Mouse (Mus musculus) MEL (cell line): ENCODE results near the gene Nudt9. TPM values are rescaled to one million over a fixed set of nuclear protein-coding genes. Genes with fewer than 3 reads are reported as not detected.

Experiments
- DNase-seq: peaks from one replicate; pipeline ENCODE4 v3.0.0; 2011; ENCODE audit warnings: low read depth, low spot score
- H3K27ac ChIP-seq: 2 replicates; pipeline ENCODE4 v1.5.1; 2012; ENCODE audit warnings: low read depth, mild to moderate bottlenecking, control low read depth, low read length, moderate library complexity; ENCODE audit not compliant: control insufficient read depth
- H3K27me3 ChIP-seq, 2 experiments: fragments of 150-350 bp in 1 of 2; sonication (generic) in 1 of 2; 2 replicates each; pipeline ENCODE4 v1.6.1; 2012; ENCODE audit warnings: low read length in 2 of 2, mild to moderate bottlenecking in 2 of 2, improper control_type of control experiment in 1 of 2, moderate library complexity in 1 of 2; ENCODE audit not compliant: insufficient read depth in 2 of 2, control insufficient read depth in 1 of 2
- H3K36me3 ChIP-seq, 2 experiments: 2 replicates each; pipeline ENCODE4 v1.6.1; 2012 to 2014; ENCODE audit warnings: low read length in 2 of 2, improper control_type of control experiment in 1 of 2, inconsistent platforms in 1 of 2, mild to moderate bottlenecking in 1 of 2; ENCODE audit not compliant: insufficient read depth in 2 of 2, control insufficient read depth in 1 of 2
- H3K4me1 ChIP-seq, 2 experiments: fragments of 150-350 bp in 1 of 2; sonication (generic) in 1 of 2; 2 replicates each; pipeline ENCODE4 v1.6.1; 2012; ENCODE audit warnings: low read length in 2 of 2, improper control_type of control experiment in 1 of 2, mild to moderate bottlenecking in 1 of 2; ENCODE audit not compliant: insufficient read depth in 2 of 2, control insufficient read depth in 1 of 2
- H3K4me3 ChIP-seq, 2 experiments: fragments of 150-350 bp in 1 of 2; sonication (generic) in 1 of 2; 2 replicates each; pipeline ENCODE4 v1.5.1; 2012; ENCODE audit warnings: low read depth in 2 of 2, low read length in 2 of 2, mild to moderate bottlenecking in 2 of 2, moderate library complexity in 2 of 2, control low read depth in 1 of 2, improper control_type of control experiment in 1 of 2; ENCODE audit not compliant: control insufficient read depth in 1 of 2, insufficient read depth in 1 of 2
- H3K79me2 ChIP-seq: 2 replicates; pipeline ENCODE4 v1.6.1; 2012; ENCODE audit warnings: mild to moderate bottlenecking, low read length, moderate library complexity; ENCODE audit not compliant: control insufficient read depth, poor library complexity, insufficient read depth
- H3K9ac ChIP-seq: 2 replicates; pipeline ENCODE4 v1.6.1; 2012; ENCODE audit warnings: low read depth, mild to moderate bottlenecking, control low read depth, low read length, moderate library complexity; ENCODE audit not compliant: control insufficient read depth, poor library complexity, severe bottlenecking
- H3K9me3 ChIP-seq: fragments of 150-350 bp; sonication (generic); replicated peaks from 2 replicates; pipeline ENCODE4 v1.6.1; 2012; ENCODE audit warnings: mild to moderate bottlenecking, low read length, improper control_type of control experiment, moderate library complexity; ENCODE audit not compliant: insufficient read depth
- BHLHE40 ChIP-seq: IDR thresholded peaks from 2 replicates; pipeline ENCODE4 v1.6.1; 2012; ENCODE audit warnings: low read depth, mild to moderate bottlenecking, inconsistent platforms, low read length, improper control_type of control experiment, borderline replicate concordance
- CHD1 ChIP-seq: IDR thresholded peaks from 2 replicates; pipeline ENCODE4 v1.6.1; 2012; ENCODE audit warnings: low read depth, mild to moderate bottlenecking, inconsistent platforms, low read length, improper control_type of control experiment
- CHD2 ChIP-seq: IDR thresholded peaks from 2 replicates; pipeline ENCODE4 v1.6.1; 2011; ENCODE audit warnings: low read length, improper control_type of control experiment
- GABPA ChIP-seq: IDR thresholded peaks from 2 replicates; pipeline ENCODE4 v1.6.1; 2012; ENCODE audit warnings: low read depth, mild to moderate bottlenecking, inconsistent platforms, low read length, improper control_type of control experiment, moderate library complexity
- HCFC1 ChIP-seq: IDR thresholded peaks from 2 replicates; pipeline ENCODE4 v1.6.1; 2012; ENCODE audit warnings: low read depth, mild to moderate bottlenecking, inconsistent platforms, low read length, improper control_type of control experiment, moderate library complexity
- JUND ChIP-seq: IDR thresholded peaks from 2 replicates; pipeline ENCODE4 v1.6.1; 2011; ENCODE audit warnings: low read depth, mild to moderate bottlenecking, improper control_type of control experiment, low read length
- MAFK ChIP-seq: IDR thresholded peaks from 2 replicates; pipeline ENCODE4 v1.6.1; 2011; ENCODE audit warnings: low read depth, mild to moderate bottlenecking, low read length, improper control_type of control experiment, borderline replicate concordance
- MAZ ChIP-seq: IDR thresholded peaks from 2 replicates; pipeline ENCODE4 v1.6.1; 2012; ENCODE audit warnings: low read depth, mild to moderate bottlenecking, inconsistent platforms, low read length, improper control_type of control experiment
- MEF2A ChIP-seq: IDR thresholded peaks from 2 replicates; pipeline ENCODE4 v1.6.1; 2014; ENCODE audit warnings: low read depth, mild to moderate bottlenecking, inconsistent platforms, low read length, improper control_type of control experiment; ENCODE audit not compliant: poor library complexity, insufficient replicate concordance, severe bottlenecking; ENCODE audit errors: extremely low read depth
- MYB ChIP-seq: IDR thresholded peaks from 2 replicates; pipeline ENCODE4 v1.6.1; 2011; ENCODE audit warnings: mild to moderate bottlenecking, low read depth, low read length, improper control_type of control experiment
- POLR2AphosphoS5 ChIP-seq: IDR thresholded peaks from 2 replicates; pipeline ENCODE4 v1.6.1; 2012; ENCODE audit warnings: low read depth, borderline replicate concordance, mild to moderate bottlenecking, inconsistent platforms, low read length, moderate library complexity, mixed read lengths
- RAD21 ChIP-seq: IDR thresholded peaks from 2 replicates; pipeline ENCODE4 v1.6.1; 2011; ENCODE audit warnings: mild to moderate bottlenecking, low read depth, low read length, improper control_type of control experiment
- SIN3A ChIP-seq: IDR thresholded peaks from 2 replicates; pipeline ENCODE4 v1.6.1; 2012; ENCODE audit warnings: low read length, improper control_type of control experiment, inconsistent platforms
- SMC3 ChIP-seq: IDR thresholded peaks from 2 replicates; pipeline ENCODE4 v1.6.1; 2011; ENCODE audit warnings: low read depth, low read length, improper control_type of control experiment
- TAL1 ChIP-seq: IDR thresholded peaks from 2 replicates; pipeline ENCODE4 v1.6.1; 2012; ENCODE audit warnings: mild to moderate bottlenecking, inconsistent platforms, low read length, moderate library complexity, mixed read lengths
- TCF12 ChIP-seq: IDR thresholded peaks from 2 replicates; pipeline ENCODE4 v1.6.1; 2014; ENCODE audit warnings: low read depth, mild to moderate bottlenecking, inconsistent platforms, low read length, improper control_type of control experiment, moderate library complexity
- UBTF ChIP-seq: IDR thresholded peaks from 2 replicates; pipeline ENCODE4 v1.6.1; 2012; ENCODE audit warnings: low read depth, mild to moderate bottlenecking, inconsistent platforms, low read length, improper control_type of control experiment, moderate library complexity, borderline replicate concordance; ENCODE audit not compliant: insufficient read depth
- USF2 ChIP-seq, 2 experiments: IDR thresholded peaks; 2 replicates each; pipeline ENCODE4 v1.6.1; 2011 to 2012; ENCODE audit warnings: improper control_type of control experiment in 2 of 2, low read length in 2 of 2, borderline replicate concordance in 1 of 2, inconsistent platforms in 1 of 2, low read depth in 1 of 2, mild to moderate bottlenecking in 1 of 2; ENCODE audit not compliant: insufficient read depth in 1 of 2
- ZC3H11A ChIP-seq: IDR thresholded peaks from 2 replicates; pipeline ENCODE4 v1.6.1; 2012; ENCODE audit warnings: low read depth, mild to moderate bottlenecking, inconsistent platforms, low read length, improper control_type of control experiment
- ZKSCAN1 ChIP-seq: IDR thresholded peaks from 2 replicates; pipeline ENCODE4 v1.6.1; 2012; ENCODE audit warnings: low read depth, mild to moderate bottlenecking, inconsistent platforms, low read length, improper control_type of control experiment, moderate library complexity
- ZMIZ1 ChIP-seq: IDR thresholded peaks from 2 replicates; pipeline ENCODE4 v1.6.1; 2012; ENCODE audit warnings: low read depth, mild to moderate bottlenecking, inconsistent platforms, low read length, improper control_type of control experiment, moderate library complexity
- polyA plus RNA-seq, 2 experiments: library from polyadenylated mRNA; stranded (reverse) in 1 of 2; unstranded in 1 of 2; fragments of >175 nt in 1 of 2; fragments of >200 nt in 1 of 2; gene quantifications; 2 replicates each; pipeline versions ENCODE4 v1.2.1 to v1.2.4; 2012; ENCODE audit warnings: low replicate concordance in 2 of 2, low read depth in 1 of 2; ENCODE audit not compliant: insufficient read length in 2 of 2, insufficient read depth in 1 of 2, missing spikeins in 1 of 2
- total RNA-seq: library from RNA; depleted of rRNA; stranded (reverse); fragments of 300-350 nt; gene quantifications from 2 replicates; pipeline ENCODE4 v1.2.3, GENCODE M21; 2012

Nudt9 gene
- total and polyA plus RNA-seq, 3 experiments = 102 to 125 TPM; not detected in 1

DNA sequence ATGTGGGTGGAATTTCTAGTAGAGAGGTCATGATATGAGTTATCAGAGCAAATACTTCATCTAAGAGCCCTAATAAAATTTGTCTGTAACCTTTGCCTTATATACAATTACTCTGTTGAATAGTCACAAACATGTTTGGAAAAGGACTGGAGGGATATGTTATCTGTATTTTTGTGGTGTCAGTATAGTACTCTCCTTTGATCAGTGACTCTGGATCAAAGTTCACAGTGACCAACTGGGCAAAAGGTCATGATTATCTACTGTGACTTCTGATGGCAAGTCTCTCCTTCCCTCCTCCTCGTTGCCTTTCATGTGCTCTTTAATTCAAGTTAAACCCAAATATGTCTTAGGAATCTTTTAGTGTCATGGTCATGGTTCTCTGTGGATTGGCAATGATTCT is 10.3 kb upstream of the Nudt9 start:
- Histone ChIP-seq H3K27me3 (no peaks in the 10 kb centered on the region), H3K79me2 (no peaks in the 10 kb centered on the region), H3K4me3 (no peak overlapping the region), H3K36me3 (peaks cover 0 to 13% of the 10 kb centered on the region in 2 experiments; a peak in 2 of 4 replicates), H3K27ac (no peak overlapping the region), H3K9me3 (no peaks in the 10 kb centered on the region), H3K4me1 (peaks cover 14 to 16% of the 10 kb centered on the region in 2 experiments), H3K9ac (no peak overlapping the region)
- DNase-seq = no peak
- no peak for TF ChIP-seq ZKSCAN1
- TF ChIP-seq TCF12 = no peak
- TF ChIP-seq BHLHE40 = no peak
- TF ChIP-seq MEF2A = no peak
- no peak for TF ChIP-seq TAL1
- no peak for TF ChIP-seq MAFK
- TF ChIP-seq ZMIZ1 = no peak
- TF ChIP-seq CHD2 = no peak
- no peak for TF ChIP-seq SIN3A
- no peak for TF ChIP-seq JUND
- no peak for TF ChIP-seq POLR2AphosphoS5
- no peak for TF ChIP-seq USF2 (IDR thresholded peaks at IDR 0.05; ENCODE audit: borderline replicate concordance in 1 of 2, insufficient read depth in 1 of 2, low read depth in 1 of 2, low read length in 2 of 2)
- no peak for TF ChIP-seq SMC3
- TF ChIP-seq UBTF = no peak
- no peak for TF ChIP-seq CHD1
- TF ChIP-seq HCFC1 = no peak
- TF ChIP-seq GABPA = no peak

DNA sequence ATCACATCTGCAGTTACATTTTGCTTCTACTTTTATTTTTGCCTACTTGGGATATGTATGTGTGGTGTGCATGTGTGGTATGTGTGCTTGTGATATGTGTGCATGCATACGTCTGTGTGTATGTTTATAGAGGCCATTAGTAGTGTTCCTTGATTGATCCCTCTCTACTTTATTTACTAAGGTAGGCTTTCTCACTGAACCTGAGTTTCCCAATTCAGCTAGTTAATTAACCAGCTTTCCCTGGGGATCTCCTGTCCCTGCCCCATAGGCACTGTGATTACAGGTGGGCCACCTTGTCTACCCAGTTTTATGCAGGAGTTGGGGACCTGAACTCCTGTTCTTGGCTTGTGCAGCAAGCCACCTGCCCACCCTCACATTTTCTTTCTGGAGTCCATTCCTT is 9.4 kb upstream of the Nudt9 start:
- Histone ChIP-seq H3K4me1 (peaks cover 14 to 16% of the 10 kb centered on the region in 2 experiments), H3K27me3 (no peaks in the 10 kb centered on the region), H3K4me3 (no peak overlapping the region), H3K9me3 (no peaks in the 10 kb centered on the region), H3K36me3 (peaks cover 0 to 13% of the 10 kb centered on the region in 2 experiments; a peak in 2 of 4 replicates), H3K79me2 (no peaks in the 10 kb centered on the region), H3K27ac (no peak overlapping the region), H3K9ac (no peak overlapping the region)
- no peak for TF ChIP-seq ZC3H11A
- TF ChIP-seq POLR2AphosphoS5 = no peak
- TF ChIP-seq CHD2 = no peak
- no peak for TF ChIP-seq MAFK
- TF ChIP-seq SMC3 = no peak
- TF ChIP-seq RAD21 = no peak
- TF ChIP-seq MAZ = no peak
- TF ChIP-seq MYB = no peak
- DNase-seq = no peak
